8 mouse cellular contexts compared by ENCODE assay signal in genomic region chr11:88145214-88146006, GRCm38 (mm10). TPM values are rescaled to one million over a fixed set of nuclear protein-coding genes. Genes with fewer than 3 reads are reported as not detected.
DNase-seq lines count a peak whose midpoint lies in the region; ATAC-seq and TF ChIP-seq lines count a peak whose summit lies in the region.

No protein-coding gene starts in this region.

- H3K4me2 ChIP-seq in hindbrain, postnatal 0 days (ENCODE audit: low read depth, low read length) = no peak overlapping the region

- H3K4me1 ChIP-seq in hindbrain, postnatal 0 days (ENCODE audit: insufficient read depth, low read length) = peaks cover 13% of the 10 kb centered on the region; the same call in 1 of the 2 replicates

- TF ChIP-seq CTCF in gastrocnemius, adult 2 months (IDR thresholded peaks at IDR 0.05) = no peak
- no peak for TF ChIP-seq CTCF in hindbrain, postnatal 0 days (IDR thresholded peaks at IDR 0.05; ENCODE audit: low read depth)

- no peaks in the 10 kb centered on the region for H3K27me3 ChIP-seq in hindbrain, postnatal 0 days (ENCODE audit: insufficient read depth, low read length)

- no peak overlapping the region for H3K4me3 ChIP-seq in gastrocnemius, adult 2 months
- H3K4me3 ChIP-seq in hindbrain, postnatal 0 days (ENCODE audit: low read length) = no peak overlapping the region

- intact Hi-C loops in gastrocnemius, adult 2 months (cut with DNase I) = no loop called here
- intact Hi-C loops in gastrocnemius, postnatal 14 days (cut with DNase I; ENCODE audit: low total_unique reads) = no loop called here

- 85% methylated on average over 13 of the region's 13 CpGs for WGBS in hindbrain, postnatal 0 days

- peak overlapping the region; percentile 99 for H3K27ac ChIP-seq in gastrocnemius, adult 2 months
- H3K27ac ChIP-seq in hindbrain, postnatal 0 days = peak overlapping the region; percentile 49; the same call in 1 of the 2 replicates

- no peak for DNase-seq in gastrocnemius, adult 2 months
- no peak for DNase-seq in gastrocnemius, postnatal 14 days
- peak; percentile 89 for DNase-seq in CD4-positive helper T cell, adult 2 months (ENCODE audit: low read depth, low spot score)
- no peak for DNase-seq in hindbrain, postnatal 0 days (ENCODE audit: low spot score)
- DNase-seq in adrenal gland, adult 18-20 months (ENCODE audit: low spot score in 2 of 2) = no peak
- no peak for DNase-seq in adipocyte (ENCODE audit: low spot score)
- DNase-seq in right cerebral cortex, postnatal 14 days = no peak

- no peak for ATAC-seq in hindbrain, postnatal 0 days
- peak; percentile 43 for ATAC-seq in megakaryocyte-erythroid progenitor cell, adult 5-6 weeks (replicated peaks; ENCODE audit: low FRiP score, low TSS enrichment, poor library complexity, severe bottlenecking)

- no peaks in the 10 kb centered on the region for H3K9me3 ChIP-seq in hindbrain, postnatal 0 days (ENCODE audit: low read length)

- no peak overlapping the region for H3K9ac ChIP-seq in hindbrain, postnatal 0 days (replicated peaks; ENCODE audit: low read length)

- no peaks in the 10 kb centered on the region for H3K36me3 ChIP-seq in hindbrain, postnatal 0 days (ENCODE audit: insufficient read depth, low read length)

RNA-seq across cellular contexts. Expression of gene Cuedc1, which starts 47.6 kb away (rescaled TPM):
- total RNA-seq in gastrocnemius, adult 2 months (2021) = 100 to 1,000 TPM; 101 to 127 TPM
- 10 to 100 TPM; 48.5 to 50.0 TPM for total RNA-seq in gastrocnemius, postnatal 14 days (2021)
- 33.6 and 44.6 TPM in 2 replicates for total RNA-seq in hindbrain, postnatal 0 days (2014; rRNA removed)
- polyA plus RNA-seq in hindbrain, postnatal 0 days (2015; fragmentation: Nextera tagmentation; extraction: Ambion mirVana) = 35.8 and 40.9 TPM in 2 replicates
- 1.7 and 2.3 TPM in 2 replicates for total RNA-seq in megakaryocyte-erythroid progenitor cell, adult 5-6 weeks (2014; fragmentation: Nextera tagmentation)
- 0.19 and 2.8 TPM in 2 replicates for total RNA-seq in megakaryocyte-erythroid progenitor cell, adult 5-6 weeks (2017)
- 10 to 100 TPM; 40.2 to 42.4 TPM for total RNA-seq in adrenal gland, adult 18-20 months (2021)

RNA-seq across cellular contexts. Expression of gene Mrps23, which starts 58.8 kb away (rescaled TPM):
- 100 to 1,000 TPM; 122 to 144 TPM for total RNA-seq in gastrocnemius, adult 2 months (2021)
- total RNA-seq in gastrocnemius, postnatal 14 days (2021) = 100 to 1,000 TPM; 127 to 132 TPM
- total RNA-seq in hindbrain, postnatal 0 days (2014; rRNA removed) = 29.0 and 48.7 TPM in 2 replicates
- polyA plus RNA-seq in hindbrain, postnatal 0 days (2015; fragmentation: Nextera tagmentation; extraction: Ambion mirVana) = 66.4 and 67.1 TPM in 2 replicates
- 78.6 and 78.8 TPM in 2 replicates for total RNA-seq in megakaryocyte-erythroid progenitor cell, adult 5-6 weeks (2014; fragmentation: Nextera tagmentation)
- total RNA-seq in megakaryocyte-erythroid progenitor cell, adult 5-6 weeks (2017) = 58.9 and 154 TPM in 2 replicates
- 100 to 1,000 TPM; 173 to 206 TPM for total RNA-seq in adrenal gland, adult 18-20 months (2021)
